Mouse (Mus musculus) limb, embryonic 13.5 days (tissue): ENCODE results near the gene Smim8. TPM values are rescaled to one million over a fixed set of nuclear protein-coding genes. Genes with fewer than 3 reads are reported as not detected.
"Not testable (repeated sequence)": the region's sequence is repeated elsewhere in the genome, so short reads cannot be mapped to it uniquely, and the experiment has no call there.

ENCODE experiments used
- ATAC-seq: fragments of 200-750 bp; cut with Nextera tagmentation; 2 replicates; pipeline ENCODE4 v1.8.0; 2017; ENCODE audit warnings: low read depth, moderate number of reproducible peaks, moderate TSS enrichment; ENCODE audit not compliant: low FRiP score
- H3K27ac ChIP-seq: fragments of 300-500 bp; sonication (generic); 2 replicates; pipeline ENCODE4 v1.5.1; 2015; ENCODE audit warnings: inconsistent platforms, mild to moderate bottlenecking, moderate library complexity
- H3K27me3 ChIP-seq: fragments of 300-500 bp; sonication (generic); 2 replicates; pipeline ENCODE4 v1.6.1; 2015; ENCODE audit warnings: mild to moderate bottlenecking, inconsistent platforms
- H3K36me3 ChIP-seq: fragments of 300-500 bp; sonication (generic); 2 replicates; pipeline ENCODE4 v1.6.1; 2015; ENCODE audit warnings: inconsistent platforms, mild to moderate bottlenecking, moderate library complexity
- H3K4me1 ChIP-seq: fragments of 300-500 bp; sonication (generic); 2 replicates; pipeline ENCODE4 v1.6.1; 2015; ENCODE audit warnings: inconsistent platforms
- H3K4me2 ChIP-seq: fragments of 300-500 bp; sonication (generic); replicated peaks from 2 replicates; pipeline ENCODE4 v1.6.1; 2015; ENCODE audit warnings: inconsistent platforms, mild to moderate bottlenecking, moderate library complexity
- H3K4me3 ChIP-seq: fragments of 300-500 bp; sonication (generic); 2 replicates; pipeline ENCODE4 v1.5.1; 2015; ENCODE audit warnings: moderate library complexity, mild to moderate bottlenecking, inconsistent platforms
- H3K9ac ChIP-seq: fragments of 300-500 bp; sonication (generic); 2 replicates; pipeline ENCODE4 v1.6.1; 2015; ENCODE audit warnings: mild to moderate bottlenecking, inconsistent platforms
- H3K9me3 ChIP-seq: fragments of 300-500 bp; sonication (generic); 2 replicates; pipeline ENCODE4 v1.6.1; 2016; ENCODE audit warnings: inconsistent platforms
- WGBS: fragments of 180-500 bp; shearing (Covaris S2); methylation state at CpG from one replicate; pipeline ENCODE4 v1.1.7; 2015; 5-methylcytosine and 5-hydroxymethylcytosine counted together
- polyA plus RNA-seq: library from polyadenylated mRNA; unstranded; fragments of >200 nt; fragmentation: Nextera tagmentation; extraction: Ambion mirVana; gene quantifications from 2 replicates; pipeline ENCODE4 v1.2.1, GENCODE M21; 2015

Gene Smim8
- polyA plus RNA-seq, 1 experiment from 2014 or later, result 43.6 TPM

- peak; percentile 73; the same call in 1 of the 2 replicates for ATAC-seq
- Histone ChIP-seq H3K9ac (no peak overlapping the region), H3K4me3 (no peak overlapping the region), H3K27me3 (no peaks in the 10 kb centered on the region), H3K9me3 (no peaks in the 10 kb centered on the region), H3K36me3 (peaks cover 13% of the 10 kb centered on the region), H3K4me1 (peaks cover 7% of the 10 kb centered on the region), H3K4me2 (no peak overlapping the region), H3K27ac (no peak overlapping the region)
- WGBS, result 11% methylated on average over 8 of the region's 8 CpGs
Observed at GRCm38 (mm10) chr4:34771652-34772371, 6.4 kb downstream of the Smim8 start.

GRCm38 (mm10) chr4:34756163-34756562 is 22.1 kb downstream of the Smim8 start, which contains the start of gene Gm136:
Gm136 (minus strand) TSS chr4:34756263.
- Histone ChIP-seq H3K27ac (no peak within 1 kb of the TSS), H3K9ac (no peak within 1 kb of the TSS), H3K4me1 (no peaks in the 10 kb centered on the region), H3K36me3 (no peaks in the 10 kb centered on the region), H3K9me3 (no peaks in the 10 kb centered on the region), H3K4me2 (no peak within 1 kb of the TSS), H3K4me3 (no peak within 1 kb of the TSS), H3K27me3 (no peaks in the 10 kb centered on the region)
- no peak for ATAC-seq
- 88% methylated on average over 1 of the region's 1 CpGs for WGBS

GRCm38 (mm10) chr4:34749236-34749635 is 29.0 kb downstream of the Smim8 start:
- no peak overlapping the region for H3K4me3 ChIP-seq
- H3K4me1 ChIP-seq, result no peaks in the 10 kb centered on the region
- no peaks in the 10 kb centered on the region for H3K27me3 ChIP-seq
- ATAC-seq, result no peak
- no peaks in the 10 kb centered on the region for H3K36me3 ChIP-seq
- H3K9me3 ChIP-seq, result no peaks in the 10 kb centered on the region
- H3K4me2 ChIP-seq, result no peak overlapping the region
- H3K9ac ChIP-seq, result no peak overlapping the region
- no peak overlapping the region for H3K27ac ChIP-seq
- 49% methylated on average over 6 of the region's 6 CpGs for WGBS

GRCm38 (mm10) chr4:34734461-34734860 is 43.8 kb downstream of the Smim8 start:
- Histone ChIP-seq H3K9me3 (peaks cover 3% of the 10 kb centered on the region; the same call in 1 of the 2 replicates), H3K36me3 (no peaks in the 10 kb centered on the region), H3K27ac (no peak overlapping the region), H3K9ac (no peak overlapping the region), H3K4me2 (no peak overlapping the region), H3K4me1 (no peaks in the 10 kb centered on the region), H3K4me3 (no peak overlapping the region), H3K27me3 (peaks cover 7% of the 10 kb centered on the region; the same call in 1 of the 2 replicates)
- no peak for ATAC-seq
- 79% methylated on average over 3 of the region's 3 CpGs for WGBS

GRCm38 (mm10) chr4:34733415-34733814 is 44.8 kb downstream of the Smim8 start:
- not testable (repeated sequence) for H3K4me2 ChIP-seq, H3K27ac ChIP-seq, H3K9ac ChIP-seq, H3K9me3 ChIP-seq, ATAC-seq, H3K36me3 ChIP-seq, H3K4me1 ChIP-seq, H3K4me3 ChIP-seq
- 22% methylated on average over 2 of the region's 2 CpGs for WGBS
- peaks cover 12% of the 10 kb centered on the region; the same call in 1 of the 2 replicates for H3K27me3 ChIP-seq

DNA sequence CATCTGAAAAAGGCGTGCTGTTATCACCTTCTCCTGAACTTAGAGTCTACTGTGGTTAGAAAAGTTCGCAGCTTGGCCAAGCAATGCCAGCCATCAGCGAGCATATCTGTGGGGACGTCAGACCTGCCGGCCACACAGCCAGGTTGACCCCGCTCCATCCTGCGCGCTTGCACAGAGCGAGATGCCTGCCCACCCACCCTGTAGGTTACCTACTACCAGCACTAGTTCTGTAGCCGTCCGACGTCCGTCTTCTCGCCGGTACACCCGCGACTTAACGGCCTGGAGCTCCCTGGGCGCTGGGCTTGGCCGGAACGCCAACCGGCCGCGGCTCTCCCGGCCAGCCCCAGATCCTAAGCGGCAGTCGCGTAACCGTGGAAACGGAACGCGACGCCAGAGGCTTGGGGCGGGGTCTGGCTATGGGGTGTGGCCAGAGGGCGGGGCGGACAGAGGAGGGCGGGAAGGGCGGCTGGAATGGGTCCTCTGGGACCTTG is 48.3 kb downstream of the Smim8 start, which contains the start of gene Cfap206:
Gene Cfap206 (minus strand): TSS at position 356 of the 491 bp plus-strand sequence.
- Histone ChIP-seq H3K36me3 (no peaks in the 10 kb centered on the region), H3K4me2 (peak within 1 kb of the TSS; percentile 92), H3K27ac (no peak within 1 kb of the TSS), H3K9ac (peak within 1 kb of the TSS; percentile 63), H3K9me3 (peaks cover 3% of the 10 kb centered on the region; the same call in 1 of the 2 replicates), H3K27me3 (peaks cover 12% of the 10 kb centered on the region; the same call in 1 of the 2 replicates), H3K4me1 (no peaks in the 10 kb centered on the region), H3K4me3 (peak within 1 kb of the TSS; percentile 53)
- under 1% methylated on average over 38 of the region's 38 CpGs for WGBS
- peak; percentile 86 for ATAC-seq

DNA sequence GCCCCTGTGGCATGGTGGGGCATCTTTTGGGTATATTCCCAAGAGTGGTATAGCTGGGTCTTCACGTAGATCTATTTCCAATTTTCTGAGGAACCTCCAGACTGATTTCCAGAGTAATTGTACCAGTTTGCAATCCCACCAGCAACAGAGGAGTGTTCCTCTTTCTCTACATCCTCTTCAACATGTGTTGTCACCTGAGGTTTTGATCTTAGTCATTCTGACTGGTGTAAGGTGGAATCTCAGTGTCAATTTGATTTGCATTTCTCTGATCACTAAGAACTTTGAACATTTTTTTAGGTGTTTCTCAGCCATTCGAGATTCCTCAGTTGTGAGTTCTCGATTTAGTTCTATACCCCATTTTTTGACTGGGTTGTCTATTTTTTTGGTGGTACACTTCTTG is 52.5 kb downstream of the Smim8 start:
- not testable (repeated sequence) for H3K4me2 ChIP-seq, H3K9me3 ChIP-seq, H3K36me3 ChIP-seq, H3K9ac ChIP-seq, H3K4me3 ChIP-seq, ATAC-seq, H3K27ac ChIP-seq, H3K4me1 ChIP-seq
- WGBS, result 84% methylated on average over 3 of the region's 3 CpGs
- peaks cover 12% of the 10 kb centered on the region; the same call in 1 of the 2 replicates for H3K27me3 ChIP-seq

- no peak overlapping the region for H3K4me2 ChIP-seq
- no peak overlapping the region for H3K9ac ChIP-seq
- H3K9me3 ChIP-seq, result peaks cover 3% of the 10 kb centered on the region
- ATAC-seq, result no peak
- no peak overlapping the region for H3K27ac ChIP-seq
- 68% methylated on average over 4 of the region's 4 CpGs for WGBS
- no peaks in the 10 kb centered on the region for H3K36me3 ChIP-seq
- H3K27me3 ChIP-seq, result peaks cover 4% of the 10 kb centered on the region; the same call in 1 of the 2 replicates
- no peak overlapping the region for H3K4me3 ChIP-seq
- no peaks in the 10 kb centered on the region for H3K4me1 ChIP-seq
Observed at GRCm38 (mm10) chr4:34724306-34724705, 53.9 kb downstream of the Smim8 start.

GRCm38 (mm10) chr4:34723186-34723585 is 55.0 kb downstream of the Smim8 start:
- Histone ChIP-seq H3K9me3 (peaks cover 7% of the 10 kb centered on the region), H3K27ac (no peak overlapping the region), H3K36me3 (no peaks in the 10 kb centered on the region), H3K4me2 (no peak overlapping the region), H3K4me3 (no peak overlapping the region), H3K27me3 (no peaks in the 10 kb centered on the region), H3K4me1 (no peaks in the 10 kb centered on the region), H3K9ac (no peak overlapping the region)
- WGBS, result 73% methylated on average over 4 of the region's 4 CpGs
- no peak for ATAC-seq

- WGBS, result 95% methylated on average over 7 of the region's 7 CpGs
- Histone ChIP-seq H3K9me3 (peaks cover 7% of the 10 kb centered on the region), H3K27ac (no peak overlapping the region), H3K4me3 (no peak overlapping the region), H3K4me1 (no peaks in the 10 kb centered on the region), H3K4me2 (no peak overlapping the region), H3K9ac (no peak overlapping the region), H3K27me3 (no peaks in the 10 kb centered on the region), H3K36me3 (no peaks in the 10 kb centered on the region)
- ATAC-seq, result no peak
Observed at GRCm38 (mm10) chr4:34720127-34720895, 57.9 kb downstream of the Smim8 start.

GRCm38 (mm10) chr4:34719421-34719820 is 58.8 kb downstream of the Smim8 start:
- H3K4me3 ChIP-seq, result no peak overlapping the region
- H3K27ac ChIP-seq, result no peak overlapping the region
- no peaks in the 10 kb centered on the region for H3K27me3 ChIP-seq
- no peak overlapping the region for H3K9ac ChIP-seq
- H3K9me3 ChIP-seq, result peaks cover 7% of the 10 kb centered on the region
- H3K4me1 ChIP-seq, result no peaks in the 10 kb centered on the region
- ATAC-seq, result no peak
- WGBS, result 98% methylated on average over 12 of the region's 12 CpGs
- no peak overlapping the region for H3K4me2 ChIP-seq
- H3K36me3 ChIP-seq, result no peaks in the 10 kb centered on the region
